Mouse (Mus musculus) ES-Bruce4 (cell line): ENCODE measurements around the gene Tbxa2r. TPM values are rescaled to one million over a fixed set of nuclear protein-coding genes. Genes with fewer than 3 reads are reported as not detected.

Source experiments
- H3K27ac ChIP-seq: 2 replicates; pipeline ENCODE4 v1.5.1; 2012; ENCODE audit warnings: low read length, inconsistent platforms; ENCODE audit not compliant: insufficient read depth
- H3K27me3 ChIP-seq: 2 replicates; pipeline ENCODE4 v1.6.1; 2012; ENCODE audit warnings: mild to moderate bottlenecking, low read length, inconsistent platforms; ENCODE audit not compliant: control insufficient read depth, poor library complexity, insufficient read depth, severe bottlenecking
- H3K36me3 ChIP-seq: 2 replicates; pipeline ENCODE4 v1.6.1; 2012; ENCODE audit warnings: inconsistent platforms, mild to moderate bottlenecking, low read length, moderate library complexity; ENCODE audit not compliant: control insufficient read depth, poor library complexity, insufficient read depth, severe bottlenecking
- H3K4me1 ChIP-seq: one replicate; pipeline ENCODE4 v1.8.1; 2011; ENCODE audit warnings: low read length; ENCODE audit not compliant: control insufficient read depth, insufficient read depth
- H3K4me3 ChIP-seq: 2 replicates; pipeline ENCODE4 v1.5.1; 2011; ENCODE audit warnings: low read depth, mild to moderate bottlenecking, low read length
- H3K9ac ChIP-seq: 2 replicates; pipeline ENCODE4 v1.6.1; 2012; ENCODE audit warnings: low read depth, mild to moderate bottlenecking, inconsistent platforms; ENCODE audit not compliant: poor library complexity, severe bottlenecking
- H3K9me3 ChIP-seq: replicated peaks from 2 replicates; pipeline ENCODE4 v1.6.1; 2012; ENCODE audit warnings: mild to moderate bottlenecking, low read length, inconsistent platforms; ENCODE audit not compliant: control insufficient read depth, poor library complexity, insufficient read depth, severe bottlenecking
- CTCF ChIP-seq: IDR thresholded peaks from one replicate; pipeline ENCODE4 v1.8.1; 2011; ENCODE audit warnings: low read depth, low read length
- EP300 ChIP-seq: IDR thresholded peaks from 2 replicates; pipeline ENCODE4 v1.6.1; 2011; ENCODE audit warnings: low read depth, low read length; ENCODE audit not compliant: insufficient read depth
- POLR2A ChIP-seq: IDR thresholded peaks from one replicate; pipeline ENCODE4 v1.8.1; 2011; ENCODE audit warnings: low read length; ENCODE audit not compliant: insufficient read depth
- polyA plus RNA-seq: library from polyadenylated mRNA; stranded (reverse); fragments of >200 nt; gene quantifications from 2 replicates; pipeline ENCODE4 v1.2.4, GENCODE M21; 2011; ENCODE audit warnings: low read depth; ENCODE audit not compliant: missing spikeins, insufficient read depth, insufficient read length

Tbxa2r gene
- polyA plus RNA-seq, 1 experiment, result 0.57 TPM

- peak within 1 kb of the TSS; percentile 51 for H3K4me3 ChIP-seq
- peaks cover 5% of the 10 kb centered on the region for H3K4me1 ChIP-seq
- no peaks in the 10 kb centered on the region for H3K9me3 ChIP-seq
- no peaks in the 10 kb centered on the region for H3K27me3 ChIP-seq
- H3K36me3 ChIP-seq, result no peaks in the 10 kb centered on the region
- no peak for TF ChIP-seq EP300
- peak within 1 kb of the TSS; percentile 23; the same call in 1 of the 2 replicates for H3K27ac ChIP-seq
- H3K9ac ChIP-seq, result peak within 1 kb of the TSS; percentile 13; the same call in 1 of the 2 replicates
Measured at GRCm38 (mm10) chr10:81291511-81292104, 36.9 kb upstream of the Tbxa2r start, which contains the start of gene Tjp3. TSS of gene Tjp3 (minus strand) at chr10:81291581.

GRCm38 (mm10) chr10:81292554-81293333 lies 35.8 kb upstream of the Tbxa2r start, which contains the start of gene Pip5k1c:
TSS of gene Pip5k1c (plus strand) at chr10:81292963.
- H3K9ac ChIP-seq, result peak within 1 kb of the TSS; percentile 81
- TF ChIP-seq CTCF, result no peak
- TF ChIP-seq EP300, result no peak
- no peak for TF ChIP-seq POLR2A
- H3K27me3 ChIP-seq, result no peaks in the 10 kb centered on the region
- no peaks in the 10 kb centered on the region for H3K9me3 ChIP-seq
- no peaks in the 10 kb centered on the region for H3K36me3 ChIP-seq
- H3K4me3 ChIP-seq, result peak within 1 kb of the TSS; percentile 84
- H3K27ac ChIP-seq, result peak within 1 kb of the TSS; percentile 23; the same call in 1 of the 2 replicates
- peaks cover 2% of the 10 kb centered on the region for H3K4me1 ChIP-seq

GRCm38 (mm10) chr10:81293334-81294030 lies 35.0 kb upstream of the Tbxa2r start:
- Histone ChIP-seq H3K36me3 (no peaks in the 10 kb centered on the region), H3K9me3 (no peaks in the 10 kb centered on the region), H3K9ac (peak overlapping the region; percentile 81), H3K27me3 (no peaks in the 10 kb centered on the region), H3K4me1 (peaks cover 4% of the 10 kb centered on the region), H3K27ac (no peak overlapping the region), H3K4me3 (peak overlapping the region; percentile 84)
- TF ChIP-seq POLR2A (no peak), EP300 (no peak), CTCF (no peak)

GRCm38 (mm10) chr10:81294442-81294841 lies 34.1 kb upstream of the Tbxa2r start:
- Histone ChIP-seq H3K4me1 (peaks cover 4% of the 10 kb centered on the region), H3K9ac (no peak overlapping the region), H3K9me3 (no peaks in the 10 kb centered on the region), H3K36me3 (no peaks in the 10 kb centered on the region), H3K27me3 (no peaks in the 10 kb centered on the region), H3K27ac (no peak overlapping the region), H3K4me3 (0 out of 2 replicates have a peak overlapping the region, but pooled peaks have one; percentile 8)
- TF ChIP-seq CTCF (no peak), POLR2A (no peak), EP300 (no peak)

- Histone ChIP-seq H3K36me3 (no peaks in the 10 kb centered on the region), H3K4me3 (no peak overlapping the region), H3K9me3 (no peaks in the 10 kb centered on the region), H3K9ac (no peak overlapping the region), H3K27me3 (no peaks in the 10 kb centered on the region), H3K4me1 (peaks cover 4% of the 10 kb centered on the region), H3K27ac (no peak overlapping the region)
- TF ChIP-seq CTCF, result no peak
- TF ChIP-seq EP300, result no peak
- no peak for TF ChIP-seq POLR2A
Measured at GRCm38 (mm10) chr10:81295185-81295584, 33.3 kb upstream of the Tbxa2r start.
